Mouse (Mus musculus) bone marrow, adult 2 months (tissue): ENCODE data around the gene Zfp821.

ENCODE experiments used
- CTCF ChIP-seq: fragments of 200-500 bp; IDR thresholded peaks from 2 replicates; pipeline ENCODE4 v1.5.1; 2011; ENCODE audit warnings: low read length, control low read depth; ENCODE audit not compliant: control insufficient read depth, insufficient read depth
- POLR2A ChIP-seq: fragments of 200-500 bp; IDR thresholded peaks from 2 replicates; pipeline ENCODE4 v1.6.1; 2011; ENCODE audit warnings: low read depth, mild to moderate bottlenecking, control low read depth, low read length, borderline replicate concordance; ENCODE audit not compliant: control insufficient read depth

DNA sequence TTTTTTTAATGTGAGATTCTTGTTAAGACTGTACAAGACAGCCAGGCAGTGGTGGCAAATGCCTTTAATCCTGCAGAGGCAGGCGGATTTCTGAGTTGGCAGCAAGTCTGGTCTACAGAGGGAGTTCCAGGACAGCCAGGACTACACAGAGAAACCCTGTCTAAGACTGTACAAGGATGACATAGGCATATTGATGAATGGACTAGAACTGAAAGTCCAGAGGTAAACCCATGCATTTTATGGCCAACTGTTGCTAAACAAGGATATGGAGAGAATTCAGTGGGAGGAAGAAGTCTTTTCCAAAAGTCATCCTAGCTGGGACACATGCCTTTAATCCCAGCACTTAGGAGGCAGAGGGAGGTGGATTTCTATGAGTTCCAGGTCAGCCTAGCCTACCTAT is 7.6 kb upstream of the Zfp821 start:
- TF ChIP-seq CTCF = no peak
- TF ChIP-seq POLR2A = no peak
